Mouse (Mus musculus) MEL (cell line): Measurements from ENCODE around the gene Olfr1321. TPM values are rescaled to one million over a fixed set of nuclear protein-coding genes. Genes with fewer than 3 reads are reported as not detected.

Experiments
- DNase-seq: peaks from one replicate; pipeline ENCODE4 v3.0.0; 2011; ENCODE audit warnings: low read depth, low spot score
- H3K27ac ChIP-seq: 2 replicates; pipeline ENCODE4 v1.5.1; 2012; ENCODE audit warnings: low read depth, mild to moderate bottlenecking, control low read depth, low read length, moderate library complexity; ENCODE audit not compliant: control insufficient read depth
- H3K27me3 ChIP-seq, 2 experiments: fragments of 150-350 bp in 1 of 2; sonication (generic) in 1 of 2; 2 replicates each; pipeline ENCODE4 v1.6.1; 2012; ENCODE audit warnings: low read length in 2 of 2, mild to moderate bottlenecking in 2 of 2, improper control_type of control experiment in 1 of 2, moderate library complexity in 1 of 2; ENCODE audit not compliant: insufficient read depth in 2 of 2, control insufficient read depth in 1 of 2
- H3K36me3 ChIP-seq, 2 experiments: 2 replicates each; pipeline ENCODE4 v1.6.1; 2012 to 2014; ENCODE audit warnings: low read length in 2 of 2, improper control_type of control experiment in 1 of 2, inconsistent platforms in 1 of 2, mild to moderate bottlenecking in 1 of 2; ENCODE audit not compliant: insufficient read depth in 2 of 2, control insufficient read depth in 1 of 2
- H3K4me1 ChIP-seq, 2 experiments: fragments of 150-350 bp in 1 of 2; sonication (generic) in 1 of 2; 2 replicates each; pipeline ENCODE4 v1.6.1; 2012; ENCODE audit warnings: low read length in 2 of 2, improper control_type of control experiment in 1 of 2, mild to moderate bottlenecking in 1 of 2; ENCODE audit not compliant: insufficient read depth in 2 of 2, control insufficient read depth in 1 of 2
- H3K4me3 ChIP-seq, 2 experiments: fragments of 150-350 bp in 1 of 2; sonication (generic) in 1 of 2; 2 replicates each; pipeline ENCODE4 v1.5.1; 2012; ENCODE audit warnings: low read depth in 2 of 2, low read length in 2 of 2, mild to moderate bottlenecking in 2 of 2, moderate library complexity in 2 of 2, control low read depth in 1 of 2, improper control_type of control experiment in 1 of 2; ENCODE audit not compliant: control insufficient read depth in 1 of 2, insufficient read depth in 1 of 2
- H3K79me2 ChIP-seq: 2 replicates; pipeline ENCODE4 v1.6.1; 2012; ENCODE audit warnings: mild to moderate bottlenecking, low read length, moderate library complexity; ENCODE audit not compliant: control insufficient read depth, poor library complexity, insufficient read depth
- H3K9ac ChIP-seq: 2 replicates; pipeline ENCODE4 v1.6.1; 2012; ENCODE audit warnings: low read depth, mild to moderate bottlenecking, control low read depth, low read length, moderate library complexity; ENCODE audit not compliant: control insufficient read depth, poor library complexity, severe bottlenecking
- H3K9me3 ChIP-seq: fragments of 150-350 bp; sonication (generic); replicated peaks from 2 replicates; pipeline ENCODE4 v1.6.1; 2012; ENCODE audit warnings: mild to moderate bottlenecking, low read length, improper control_type of control experiment, moderate library complexity; ENCODE audit not compliant: insufficient read depth
- NRF1 ChIP-seq: IDR thresholded peaks from 2 replicates; pipeline ENCODE4 v1.6.1; 2014; ENCODE audit warnings: low read depth, mild to moderate bottlenecking, inconsistent platforms, low read length, improper control_type of control experiment, moderate library complexity; ENCODE audit not compliant: poor library complexity, insufficient read depth, severe bottlenecking
- RCOR1 ChIP-seq: IDR thresholded peaks from 2 replicates; pipeline ENCODE4 v1.6.1; 2012; ENCODE audit warnings: low read depth, mild to moderate bottlenecking, inconsistent platforms, low read length, improper control_type of control experiment
- polyA plus RNA-seq, 2 experiments: library from polyadenylated mRNA; stranded (reverse) in 1 of 2; unstranded in 1 of 2; fragments of >175 nt in 1 of 2; fragments of >200 nt in 1 of 2; gene quantifications; 2 replicates each; pipeline versions ENCODE4 v1.2.1 to v1.2.4; 2012; ENCODE audit warnings: low replicate concordance in 2 of 2, low read depth in 1 of 2; ENCODE audit not compliant: insufficient read length in 2 of 2, insufficient read depth in 1 of 2, missing spikeins in 1 of 2
- total RNA-seq: library from RNA; depleted of rRNA; stranded (reverse); fragments of 300-350 nt; gene quantifications from 2 replicates; pipeline ENCODE4 v1.2.3, GENCODE M21; 2012; rRNA removed

Gene Olfr1321
- total and polyA plus RNA-seq, 3 experiments, result not detected

GRCm38 (mm10) chrX:49745192-49745591 is 10.3 kb upstream of the Olfr1321 start:
- H3K9me3 ChIP-seq, result no peaks in the 10 kb centered on the region
- TF ChIP-seq RCOR1, result no peak
- no peak for TF ChIP-seq NRF1
- no peak for DNase-seq
- no peaks in the 10 kb centered on the region for H3K27me3 ChIP-seq
- H3K4me1 ChIP-seq, result no peaks in the 10 kb centered on the region
- H3K9ac ChIP-seq, result no peak overlapping the region
- no peaks in the 10 kb centered on the region for H3K36me3 ChIP-seq
- H3K4me3 ChIP-seq, result no peak overlapping the region
- H3K27ac ChIP-seq, result no peak overlapping the region
- no peaks in the 10 kb centered on the region for H3K79me2 ChIP-seq

Other genes starting within 250 kb of the Olfr1321 start
- not detected in 2 replicates for gene Olfr1320, start 62.7 kb downstream of the Olfr1321 start, total RNA-seq
- gene Olfr1320, start 62.7 kb downstream of the Olfr1321 start, polyA plus RNA-seq, result not detected
- gene Igsf1, start 62.7 kb upstream of the Olfr1321 start, total RNA-seq, result not detected in 2 replicates
- not detected for gene Igsf1, start 62.7 kb upstream of the Olfr1321 start, polyA plus RNA-seq
- not detected in 2 replicates for gene Olfr1322, start 156.4 kb upstream of the Olfr1321 start, total RNA-seq
- gene Olfr1322, start 156.4 kb upstream of the Olfr1321 start, polyA plus RNA-seq, result under 1 TPM in 1 of 2 experiments, not detected in 1; 0.06 TPM